ENCODE assay signal across 13 mouse cellular contexts in genomic region chr17:48700591-48700990, GRCm38 (mm10).
DNase-seq lines count a peak whose midpoint lies in the region; ATAC-seq and TF ChIP-seq lines count a peak whose summit lies in the region.
"Had no signal": no experiment of that assay in that cellular context is flagged by ENCODE, and none has a peak within 500 bp of the region (broad histone marks: within the 10 kb centered on the region; RNA-seq: fewer than 3 reads in every experiment).

No protein-coding gene starts in this region.

- no peak overlapping the region for H3K4me3 ChIP-seq in heart, postnatal 0 days (ENCODE audit: low read depth, low read length)
- no peak overlapping the region for H3K4me3 ChIP-seq in liver, postnatal 0 days (ENCODE audit: low read depth, low read length)
- H3K4me3 ChIP-seq in limb, embryonic 11.5 days (ENCODE audit: low read depth, low read length), result no peak overlapping the region
- no peak overlapping the region for H3K4me3 ChIP-seq in heart, embryonic 12.5 days
- H3K4me3 ChIP-seq: limb, embryonic 15.5 days; midbrain, embryonic 12.5 days had no signal

- no peak overlapping the region for H3K9ac ChIP-seq in heart, postnatal 0 days (replicated peaks; ENCODE audit: low read depth, low read length)
- no peak overlapping the region for H3K9ac ChIP-seq in liver, postnatal 0 days (replicated peaks)
- H3K9ac ChIP-seq in limb, embryonic 11.5 days (ENCODE audit: low read length), result no peak overlapping the region
- no peak overlapping the region for H3K9ac ChIP-seq in heart, embryonic 12.5 days
- H3K9ac ChIP-seq: limb, embryonic 15.5 days; midbrain, embryonic 12.5 days had no signal

- DNase-seq in heart, postnatal 0 days (ENCODE audit: low spot score), result no peak
- DNase-seq in heart, postnatal 36 days, result no peak
- DNase-seq in liver, postnatal 0 days, result peak; percentile 21
- DNase-seq in liver (no peak), ZHBTc4 (ENCODE audit: low read depth, low spot score) (peak; percentile 86)
- peak; percentile 35 for DNase-seq in limb, embryonic 11.5 days (ENCODE audit: low spot score)
- DNase-seq in gastrocnemius, adult 8-10 months (ENCODE audit: low spot score in 2 of 2), result no peak
- DNase-seq: adrenal gland, postnatal 36 days; heart, adult 18-20 months had no signal

- H3K4me2 ChIP-seq in heart, postnatal 0 days (ENCODE audit: low read depth, low read length), result no peak overlapping the region
- H3K4me2 ChIP-seq in liver, postnatal 0 days (ENCODE audit: low read depth, low read length), result no peak overlapping the region
- H3K4me2 ChIP-seq in limb, embryonic 11.5 days (ENCODE audit: low read depth, severe bottlenecking), result no peak overlapping the region
- no peak overlapping the region for H3K4me2 ChIP-seq in heart, embryonic 12.5 days
- H3K4me2 ChIP-seq: limb, embryonic 15.5 days; midbrain, embryonic 12.5 days had no signal

- H3K36me3 ChIP-seq in heart, postnatal 0 days (replicated peaks; ENCODE audit: control insufficient read depth, insufficient read depth, low read length), result no peaks in the 10 kb centered on the region
- no peaks in the 10 kb centered on the region for H3K36me3 ChIP-seq in liver, postnatal 0 days (replicated peaks; ENCODE audit: insufficient read depth, low read length)
- H3K36me3 ChIP-seq in limb, embryonic 11.5 days (ENCODE audit: control insufficient read depth, insufficient read depth, low read length), result no peaks in the 10 kb centered on the region
- no peaks in the 10 kb centered on the region for H3K36me3 ChIP-seq in heart, embryonic 12.5 days
- H3K36me3 ChIP-seq: limb, embryonic 15.5 days; midbrain, embryonic 12.5 days had no signal

- H3K27ac ChIP-seq in heart, postnatal 0 days (ENCODE audit: low read depth), result no peak overlapping the region
- H3K27ac ChIP-seq in liver, postnatal 0 days (ENCODE audit: low read depth), result no peak overlapping the region
- H3K27ac ChIP-seq in limb, embryonic 11.5 days (replicated peaks; ENCODE audit: low read depth, low read length), result no peak overlapping the region
- H3K27ac ChIP-seq in heart, embryonic 12.5 days (ENCODE audit: poor library complexity, severe bottlenecking), result no peak overlapping the region
- H3K27ac ChIP-seq: limb, embryonic 15.5 days; midbrain, embryonic 12.5 days had no signal

- no peaks in the 10 kb centered on the region for H3K4me1 ChIP-seq in heart, postnatal 0 days (ENCODE audit: control insufficient read depth, insufficient read depth)
- no peaks in the 10 kb centered on the region for H3K4me1 ChIP-seq in liver, postnatal 0 days (ENCODE audit: insufficient read depth)
- no peaks in the 10 kb centered on the region for H3K4me1 ChIP-seq in limb, embryonic 11.5 days (ENCODE audit: control insufficient read depth, insufficient read depth, low read length)
- no peaks in the 10 kb centered on the region for H3K4me1 ChIP-seq in heart, embryonic 12.5 days (replicated peaks)
- H3K4me1 ChIP-seq: limb, embryonic 15.5 days; midbrain, embryonic 12.5 days had no signal

- H3K27me3 ChIP-seq in heart, postnatal 0 days (ENCODE audit: control insufficient read depth, insufficient read depth, low read length), result 0 out of 2 replicates have a peak, but pooled peaks cover 2% of the 10 kb centered on the region
- H3K27me3 ChIP-seq in liver, postnatal 0 days (ENCODE audit: insufficient read depth, low read length), result no peaks in the 10 kb centered on the region
- H3K27me3 ChIP-seq in limb, embryonic 11.5 days (ENCODE audit: control insufficient read depth, insufficient read depth, low read length), result no peaks in the 10 kb centered on the region
- H3K27me3 ChIP-seq in heart, embryonic 12.5 days (replicated peaks), result peaks cover 19% of the 10 kb centered on the region
- H3K27me3 ChIP-seq: CH12.LX; limb, embryonic 15.5 days; midbrain, embryonic 12.5 days had no signal

- TF ChIP-seq EP300 in heart, postnatal 0 days (IDR thresholded peaks at IDR 0.05; ENCODE audit: low read depth), result no peak
- TF ChIP-seq EP300 in liver, postnatal 0 days (IDR thresholded peaks at IDR 0.05; ENCODE audit: low read depth), result no peak

- intact Hi-C loops in heart, postnatal 36 days (cut with DNase I), result no loop called here

- peak; percentile 28 for TF ChIP-seq CTCF in heart, postnatal 0 days (IDR thresholded peaks at IDR 0.05; ENCODE audit: low read depth)
- TF ChIP-seq CTCF in liver, postnatal 0 days (IDR thresholded peaks at IDR 0.05; ENCODE audit: low read depth), result peak; percentile 29

- ATAC-seq in heart, postnatal 0 days (ENCODE audit: insufficient read depth, low read depth), result no peak
- ATAC-seq in liver, postnatal 0 days, result no peak
- ATAC-seq in limb, embryonic 11.5 days (ENCODE audit: insufficient number of reproducible peaks, low FRiP score, low TSS enrichment, low read depth), result no peak
- ATAC-seq in heart, embryonic 12.5 days (ENCODE audit: insufficient number of reproducible peaks, low FRiP score), result no peak

- 25% methylated on average over 10 of the region's 10 CpGs for WGBS in heart, postnatal 0 days
- 31% methylated on average over 10 of the region's 10 CpGs for WGBS in liver, postnatal 0 days (ENCODE audit: insufficient replicate concordance)
- WGBS in limb, embryonic 11.5 days, result 30% methylated on average over 10 of the region's 10 CpGs
- 22% methylated on average over 10 of the region's 10 CpGs for WGBS in heart, embryonic 12.5 days

- H3K9me3 ChIP-seq in heart, postnatal 0 days (replicated peaks; ENCODE audit: control insufficient read depth, low read length), result no peaks in the 10 kb centered on the region
- H3K9me3 ChIP-seq in liver, postnatal 0 days (ENCODE audit: low read length), result no peaks in the 10 kb centered on the region
- no peaks in the 10 kb centered on the region; the same call in 1 of the 2 replicates for H3K9me3 ChIP-seq in limb, embryonic 11.5 days (ENCODE audit: control insufficient read depth, low read length)
- H3K9me3 ChIP-seq in heart, embryonic 12.5 days (replicated peaks), result peaks cover 7% of the 10 kb centered on the region; the same call in 1 of the 2 replicates
- H3K9me3 ChIP-seq: limb, embryonic 15.5 days; midbrain, embryonic 12.5 days had no signal

Comparison
In these comparisons a context has a peak if more than half of its experiments do, and no peak if none do; other contexts are left out.
1. DNase-seq: peak in liver, postnatal 0 days (single experiment), ZHBTc4 (single experiment) and limb, embryonic 11.5 days (single experiment); none in heart, postnatal 0 days (single experiment), heart, postnatal 36 days (0 of 2), liver (single experiment) and gastrocnemius, adult 8-10 months (0 of 2).